Mouse (Mus musculus) liver, embryonic 12.5 days (tissue): ENCODE data around the gene Gpat2. TPM values are rescaled to one million over a fixed set of nuclear protein-coding genes. Genes with fewer than 3 reads are reported as not detected.

ENCODE experiments used
- ATAC-seq: fragments of 200-750 bp; cut with Nextera tagmentation; 2 replicates; pipeline ENCODE4 v1.8.0; 2017; ENCODE audit warnings: moderate number of reproducible peaks, mild to moderate bottlenecking, moderate library complexity
- H3K27ac ChIP-seq: fragments of 300-500 bp; sonication (generic); 2 replicates; pipeline ENCODE4 v1.5.1; 2016; ENCODE audit warnings: mild to moderate bottlenecking
- H3K27me3 ChIP-seq: fragments of 300-500 bp; sonication (generic); replicated peaks from 2 replicates; pipeline ENCODE4 v1.6.1; 2016; ENCODE audit warnings: mild to moderate bottlenecking, moderate library complexity
- H3K36me3 ChIP-seq: fragments of 300-500 bp; sonication (generic); 2 replicates; pipeline ENCODE4 v1.6.1; 2016; ENCODE audit warnings: mild to moderate bottlenecking, moderate library complexity
- H3K4me1 ChIP-seq: fragments of 300-500 bp; sonication (generic); 2 replicates; pipeline ENCODE4 v1.6.1; 2016
- H3K4me2 ChIP-seq: fragments of 300-500 bp; sonication (generic); 2 replicates; pipeline ENCODE4 v1.6.1; 2016; ENCODE audit warnings: mild to moderate bottlenecking, moderate library complexity
- H3K4me3 ChIP-seq: fragments of 300-500 bp; sonication (generic); 2 replicates; pipeline ENCODE4 v1.5.1; 2016; ENCODE audit warnings: mild to moderate bottlenecking, moderate library complexity
- H3K9ac ChIP-seq: fragments of 300-500 bp; sonication (generic); 2 replicates; pipeline ENCODE4 v1.6.1; 2016; ENCODE audit warnings: mild to moderate bottlenecking, moderate library complexity
- H3K9me3 ChIP-seq: fragments of 300-500 bp; sonication (generic); replicated peaks from 2 replicates; pipeline ENCODE4 v1.6.1; 2016; ENCODE audit warnings: mild to moderate bottlenecking, moderate library complexity
- WGBS: fragments of 180-500 bp; shearing (Covaris S2); methylation state at CpG from one replicate; pipeline ENCODE4 v1.1.7; 2016; ENCODE audit not compliant: insufficient replicate concordance; 5-methylcytosine and 5-hydroxymethylcytosine counted together
- polyA plus RNA-seq: library from polyadenylated mRNA; unstranded; fragments of >200 nt; fragmentation: Nextera tagmentation; extraction: Ambion mirVana; gene quantifications from 2 replicates; pipeline ENCODE4 v1.2.1, GENCODE M21; 2016

The Gpat2 gene
- 0.37 and 0.49 TPM in 2 replicates for polyA plus RNA-seq

- no peaks in the 10 kb centered on the region for H3K36me3 ChIP-seq
- H3K27ac ChIP-seq = no peak within 1 kb of the TSS
- no peak within 1 kb of the TSS for H3K9ac ChIP-seq
- H3K27me3 ChIP-seq = peaks cover 34% of the 10 kb centered on the region
- ATAC-seq = no peak
- no peaks in the 10 kb centered on the region for H3K9me3 ChIP-seq
- no peak within 1 kb of the TSS for H3K4me2 ChIP-seq
- 74% methylated on average over 17 of the region's 17 CpGs for WGBS
- no peak within 1 kb of the TSS for H3K4me3 ChIP-seq
- H3K4me1 ChIP-seq = no peaks in the 10 kb centered on the region
Measured at GRCm38 (mm10) chr2:127424977-127425376, at the start of gene Gpat2. Gene Gpat2 (plus strand): TSS chr2:127425199.

- H3K4me1 ChIP-seq = peaks cover 92% of the 10 kb centered on the region
- no peaks in the 10 kb centered on the region for H3K36me3 ChIP-seq
- H3K27me3 ChIP-seq = no peaks in the 10 kb centered on the region
- ATAC-seq = no peak
- peak overlapping the region; percentile 97 for H3K27ac ChIP-seq
- no peaks in the 10 kb centered on the region for H3K9me3 ChIP-seq
- peak overlapping the region; percentile 78 for H3K4me2 ChIP-seq
- H3K4me3 ChIP-seq = peak overlapping the region; percentile 53
- peak overlapping the region; percentile 91 for H3K9ac ChIP-seq
- WGBS = 55% methylated on average over 7 of the region's 7 CpGs
Measured at GRCm38 (mm10) chr2:127375759-127376341, 49.1 kb upstream of the Gpat2 start.

GRCm38 (mm10) chr2:127376423-127377051 is 48.5 kb upstream of the Gpat2 start:
- Histone ChIP-seq H3K4me3 (peak overlapping the region; percentile 53), H3K4me1 (peaks cover 85% of the 10 kb centered on the region), H3K4me2 (peak overlapping the region; percentile 78), H3K9me3 (no peaks in the 10 kb centered on the region), H3K36me3 (no peaks in the 10 kb centered on the region), H3K27me3 (no peaks in the 10 kb centered on the region), H3K27ac (peak overlapping the region; percentile 97), H3K9ac (peak overlapping the region; percentile 91)
- no peak for ATAC-seq
- 79% methylated on average over 6 of the region's 6 CpGs for WGBS

- peak overlapping the region; percentile 29; the same call in 1 of the 2 replicates for H3K9ac ChIP-seq
- 63% methylated on average over 7 of the region's 7 CpGs for WGBS
- peaks cover 12% of the 10 kb centered on the region; the same call in 1 of the 2 replicates for H3K36me3 ChIP-seq
- peak overlapping the region; percentile 97 for H3K27ac ChIP-seq
- ATAC-seq = no peak
- H3K4me2 ChIP-seq = peak overlapping the region; percentile 78
- no peaks in the 10 kb centered on the region for H3K9me3 ChIP-seq
- H3K4me1 ChIP-seq = peaks cover 70% of the 10 kb centered on the region
- H3K27me3 ChIP-seq = no peaks in the 10 kb centered on the region
- no peak overlapping the region for H3K4me3 ChIP-seq
Measured at GRCm38 (mm10) chr2:127377942-127378610, 46.9 kb upstream of the Gpat2 start.

GRCm38 (mm10) chr2:127378611-127378990 is 46.4 kb upstream of the Gpat2 start:
- WGBS = 75% methylated on average over 7 of the region's 7 CpGs
- no peaks in the 10 kb centered on the region for H3K9me3 ChIP-seq
- H3K4me1 ChIP-seq = peaks cover 64% of the 10 kb centered on the region
- peak overlapping the region; percentile 9; the same call in 1 of the 2 replicates for H3K9ac ChIP-seq
- no peak overlapping the region for H3K4me3 ChIP-seq
- no peak for ATAC-seq
- H3K27ac ChIP-seq = no peak overlapping the region; the same call in 1 of the 2 replicates
- H3K4me2 ChIP-seq = 0 out of 2 replicates have a peak overlapping the region, but pooled peaks have one; percentile 78
- H3K36me3 ChIP-seq = peaks cover 12% of the 10 kb centered on the region; the same call in 1 of the 2 replicates
- H3K27me3 ChIP-seq = peaks cover under 1% of the 10 kb centered on the region; the same call in 1 of the 2 replicates

GRCm38 (mm10) chr2:127379250-127379649 is 45.7 kb upstream of the Gpat2 start:
- H3K4me1 ChIP-seq = peaks cover 58% of the 10 kb centered on the region

GRCm38 (mm10) chr2:127383881-127384280 is 41.1 kb upstream of the Gpat2 start:
- ATAC-seq = no peak
- peaks cover 4% of the 10 kb centered on the region for H3K27me3 ChIP-seq
- no peaks in the 10 kb centered on the region for H3K9me3 ChIP-seq
- no peak overlapping the region for H3K4me3 ChIP-seq
- no peak overlapping the region for H3K4me2 ChIP-seq
- H3K4me1 ChIP-seq = peaks cover 21% of the 10 kb centered on the region
- peaks cover 12% of the 10 kb centered on the region; the same call in 1 of the 2 replicates for H3K36me3 ChIP-seq
- H3K27ac ChIP-seq = no peak overlapping the region
- 74% methylated on average over 7 of the region's 7 CpGs for WGBS
- H3K9ac ChIP-seq = no peak overlapping the region

More at GRCm38 (mm10) chr2:127379250-127379649, 45.7 kb upstream of the Gpat2 start:
- no peak overlapping the region for H3K4me3 ChIP-seq
- 84% methylated on average over 3 of the region's 3 CpGs for WGBS
- H3K9me3 ChIP-seq = no peaks in the 10 kb centered on the region
- peaks cover 12% of the 10 kb centered on the region; the same call in 1 of the 2 replicates for H3K36me3 ChIP-seq
- H3K27ac ChIP-seq = no peak overlapping the region; the same call in 1 of the 2 replicates
- H3K9ac ChIP-seq = no peak overlapping the region; the same call in 1 of the 2 replicates
- peaks cover 4% of the 10 kb centered on the region; the same call in 1 of the 2 replicates for H3K27me3 ChIP-seq
- H3K4me2 ChIP-seq = no peak overlapping the region
- ATAC-seq = no peak

GRCm38 (mm10) chr2:127387521-127387920 is 37.5 kb upstream of the Gpat2 start:
- Histone ChIP-seq H3K9ac (no peak overlapping the region), H3K9me3 (no peaks in the 10 kb centered on the region), H3K36me3 (peaks cover 6% of the 10 kb centered on the region; the same call in 1 of the 2 replicates), H3K4me2 (no peak overlapping the region), H3K27ac (no peak overlapping the region), H3K27me3 (peaks cover 4% of the 10 kb centered on the region), H3K4me3 (no peak overlapping the region), H3K4me1 (peaks cover 14% of the 10 kb centered on the region)
- ATAC-seq = no peak
- 55% methylated on average over 2 of the region's 2 CpGs for WGBS

- Histone ChIP-seq H3K27ac (no peak overlapping the region), H3K4me1 (peaks cover 13% of the 10 kb centered on the region), H3K36me3 (no peaks in the 10 kb centered on the region), H3K27me3 (no peaks in the 10 kb centered on the region; the same call in none of the 2 replicates), H3K9me3 (no peaks in the 10 kb centered on the region), H3K4me3 (no peak overlapping the region), H3K9ac (no peak overlapping the region), H3K4me2 (no peak overlapping the region)
- no peak for ATAC-seq
- WGBS = 60% methylated on average over 3 of the region's 3 CpGs
Measured at GRCm38 (mm10) chr2:127390352-127390751, 34.6 kb upstream of the Gpat2 start.

- no peak overlapping the region for H3K9ac ChIP-seq
- no peak overlapping the region for H3K4me2 ChIP-seq
- H3K4me3 ChIP-seq = no peak overlapping the region
- WGBS = 64% methylated on average over 4 of the region's 4 CpGs
- no peak overlapping the region for H3K27ac ChIP-seq
- no peaks in the 10 kb centered on the region; the same call in none of the 2 replicates for H3K27me3 ChIP-seq
- H3K4me1 ChIP-seq = peaks cover 8% of the 10 kb centered on the region
- no peaks in the 10 kb centered on the region for H3K9me3 ChIP-seq
- H3K36me3 ChIP-seq = no peaks in the 10 kb centered on the region
- ATAC-seq = no peak
Measured at GRCm38 (mm10) chr2:127390846-127391245, 34.2 kb upstream of the Gpat2 start.

GRCm38 (mm10) chr2:127391323-127391722 is 33.7 kb upstream of the Gpat2 start:
- H3K4me3 ChIP-seq = no peak overlapping the region
- H3K9me3 ChIP-seq = no peaks in the 10 kb centered on the region
- H3K4me2 ChIP-seq = no peak overlapping the region
- ATAC-seq = no peak
- no peaks in the 10 kb centered on the region; the same call in none of the 2 replicates for H3K27me3 ChIP-seq
- no peak overlapping the region for H3K27ac ChIP-seq
- no peaks in the 10 kb centered on the region for H3K36me3 ChIP-seq
- H3K4me1 ChIP-seq = peaks cover 5% of the 10 kb centered on the region; the same call in 1 of the 2 replicates
- 25% methylated on average over 3 of the region's 3 CpGs for WGBS
- no peak overlapping the region for H3K9ac ChIP-seq
